Mouse (Mus musculus) embryo, embryonic 11.5 days (tissue): Measurements from ENCODE around the gene Tmprss4.

ENCODE experiments used
- DNase-seq: peaks from one replicate; pipeline ENCODE4 v3.0.0-alpha.2; 2012; ENCODE audit warnings: low read depth, low spot score

Gene Tmprss4

GRCm38 (mm10) chr9:45138191-45139032 lies 65.5 kb downstream of the Tmprss4 start, which contains the start of gene Scn4b:
Gene Scn4b (plus strand): TSS chr9:45138395.
- DNase-seq: no peak

GRCm38 (mm10) chr9:45136442-45137169 lies 67.3 kb downstream of the Tmprss4 start:
- DNase-seq: no peak

- DNase-seq: no peak
These were observed 70.2 kb downstream of the Tmprss4 start for GRCm38 (mm10) chr9:45133484-45134310.

GRCm38 (mm10) chr9:45130119-45130518 lies 73.8 kb downstream of the Tmprss4 start:
- no peak for DNase-seq

GRCm38 (mm10) chr9:45126941-45127340 lies 77.0 kb downstream of the Tmprss4 start:
- no peak for DNase-seq

- no peak for DNase-seq
These were observed 78.7 kb downstream of the Tmprss4 start for GRCm38 (mm10) chr9:45125211-45125610.
